Mouse (Mus musculus): ENCODE data around the gene Rnase12.

Gene Rnase12

DNA sequence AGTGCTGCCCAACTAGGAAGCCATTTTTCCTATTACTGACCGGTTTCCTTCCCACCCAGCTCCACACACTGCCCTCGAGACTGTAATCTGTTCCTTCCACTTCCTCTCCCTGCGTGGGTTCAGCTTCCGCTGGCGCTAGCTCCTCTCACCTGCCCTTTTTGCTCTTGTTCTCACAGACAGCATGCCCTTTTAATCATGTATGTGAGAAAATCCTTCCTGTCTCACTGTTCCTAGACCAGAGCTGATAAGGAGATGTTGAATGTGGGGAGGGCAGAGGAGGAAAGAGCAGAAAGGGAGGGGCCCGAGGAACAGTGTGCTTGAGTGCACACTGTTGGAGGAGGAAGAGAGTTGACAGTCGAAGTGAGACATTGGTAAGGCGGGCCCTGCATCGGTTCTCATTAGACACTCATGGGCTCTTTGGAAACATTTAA is at the start of gene Rnase12:
TSS of gene Rnase12 (minus strand) at position 261 of the 431 bp plus-strand sequence.
- no peak for DNase-seq

DNA sequence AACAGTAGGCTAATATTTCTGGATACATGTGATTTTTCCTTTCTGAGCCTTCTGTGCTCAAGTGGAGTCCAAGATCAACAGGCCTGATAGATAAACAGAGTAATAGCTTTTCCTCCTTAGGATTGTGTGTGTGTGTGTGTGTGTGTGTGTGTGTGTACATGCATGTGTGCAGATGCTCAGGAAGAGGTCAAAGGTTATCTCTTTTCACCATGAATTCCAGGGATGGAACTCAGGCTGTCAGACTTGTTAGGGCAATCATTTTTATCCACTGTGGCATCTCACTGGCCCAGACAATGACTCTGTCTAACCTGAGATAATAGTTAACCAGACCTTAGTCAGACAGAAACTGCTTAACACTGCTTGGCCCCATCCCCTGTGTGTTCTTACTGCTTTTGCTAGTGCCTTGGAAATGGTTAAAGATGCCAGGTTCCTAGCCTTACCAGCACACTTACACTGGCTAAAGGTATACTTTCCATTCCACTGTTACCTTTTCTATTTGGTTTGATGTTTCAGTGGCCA is 49.0 kb upstream of the Rnase12 start:
- no peak for DNase-seq

GRCm38 (mm10) chr14:51104366-51104765 is 46.9 kb upstream of the Rnase12 start:
- no peak for DNase-seq

GRCm38 (mm10) chr14:51103217-51103616 is 45.8 kb upstream of the Rnase12 start:
- peak; percentile 85 for DNase-seq

DNA sequence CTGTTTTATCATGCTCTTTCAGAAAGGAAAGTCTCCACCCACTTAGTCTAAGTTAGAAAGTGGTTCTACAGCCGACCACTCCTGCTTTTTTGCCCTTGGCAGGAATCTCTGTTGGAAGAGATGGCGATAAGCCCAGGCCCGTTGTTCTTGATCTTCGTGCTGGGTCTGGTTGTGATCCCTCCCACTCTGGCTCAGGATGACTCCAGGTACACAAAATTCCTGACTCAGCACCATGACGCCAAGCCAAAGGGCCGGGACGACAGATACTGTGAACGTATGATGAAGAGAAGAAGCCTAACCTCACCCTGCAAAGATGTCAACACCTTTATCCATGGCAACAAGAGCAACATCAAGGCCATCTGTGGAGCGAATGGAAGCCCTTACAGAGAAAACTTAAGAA is 43.8 kb upstream of the Rnase12 start:
- no peak for DNase-seq

DNA sequence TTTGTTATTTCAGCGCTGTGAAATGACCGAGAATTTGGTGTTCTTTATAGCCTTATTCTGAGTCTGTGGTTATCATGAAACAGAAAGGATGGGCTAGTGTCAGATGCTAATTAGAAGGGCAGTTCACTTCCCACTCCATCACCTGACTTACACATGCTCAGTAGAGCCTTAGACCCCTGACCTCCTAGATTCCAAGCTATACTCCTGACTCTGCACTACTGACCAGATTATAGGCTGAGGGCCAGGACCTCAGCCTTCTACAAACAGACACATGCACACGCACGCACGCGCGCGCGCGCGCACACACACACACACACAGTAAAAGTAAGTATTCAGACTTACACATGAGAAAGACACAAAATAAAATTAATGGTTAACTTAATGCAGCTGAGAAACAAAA is 41.5 kb upstream of the Rnase12 start:
- DNase-seq = no peak

GRCm38 (mm10) chr14:51098300-51098699 is 40.8 kb upstream of the Rnase12 start:
- peak; percentile 83 for DNase-seq

- peak; percentile 30 for DNase-seq
Observed at GRCm38 (mm10) chr14:51095736-51096524, 38.5 kb upstream of the Rnase12 start.

DNA sequence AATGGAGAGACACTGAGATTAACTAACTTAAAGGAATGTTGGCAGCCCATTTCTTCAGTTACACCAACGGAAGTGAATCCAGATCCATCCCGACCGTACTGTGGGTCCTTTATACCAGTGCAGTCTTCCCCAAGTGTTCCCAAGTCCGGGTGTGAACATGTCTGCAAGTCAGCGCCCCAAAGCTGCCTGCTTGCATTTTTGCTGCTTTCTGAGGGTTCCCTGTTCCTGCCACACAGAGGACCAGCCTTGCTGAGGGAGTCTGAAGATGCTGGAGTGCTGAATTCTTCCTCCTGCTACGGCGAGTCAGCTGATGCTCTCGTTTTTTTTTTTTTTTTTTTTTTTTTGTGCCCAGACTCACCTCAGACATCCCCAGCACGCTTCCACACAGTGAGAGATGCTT is 37.5 kb upstream of the Rnase12 start:
- no peak for DNase-seq

DNA sequence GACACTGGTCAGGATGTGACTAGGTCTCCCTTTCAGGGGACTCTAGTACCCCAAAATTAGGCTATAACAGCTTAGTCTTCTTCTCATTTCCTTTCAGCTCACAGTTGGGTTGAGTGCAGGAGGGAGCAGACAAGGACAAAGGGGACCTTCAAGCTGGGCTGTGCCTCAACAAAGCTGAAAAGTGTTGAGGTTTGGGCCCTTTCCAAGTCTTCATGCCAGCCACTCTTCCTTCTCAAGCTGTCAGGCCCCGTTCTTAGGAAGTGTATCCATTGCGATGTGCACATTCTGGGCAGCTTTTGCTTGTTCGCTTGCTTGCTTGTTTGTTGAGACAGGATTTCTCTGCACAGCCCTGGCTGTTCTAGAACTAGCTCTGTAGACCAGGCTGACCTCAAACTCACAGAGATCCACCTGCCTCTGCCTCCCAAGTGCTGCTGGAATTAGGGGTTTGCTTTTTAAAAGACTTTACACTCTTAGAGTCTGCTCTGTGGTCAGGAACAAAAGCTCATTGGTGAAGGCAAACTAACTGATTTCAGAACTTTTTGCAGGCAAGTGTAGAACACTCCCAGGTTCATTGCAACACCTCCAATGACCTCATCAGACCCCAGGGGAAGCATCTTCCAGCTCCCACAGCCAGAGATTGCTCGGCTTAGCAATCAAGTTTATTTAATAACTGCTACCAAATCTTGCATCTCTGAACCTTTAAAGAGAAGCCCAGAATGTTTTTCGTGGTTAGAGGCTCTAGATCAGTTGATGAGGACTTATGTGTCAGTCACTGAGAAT is 36.8 kb upstream of the Rnase12 start:
- no peak for DNase-seq

GRCm38 (mm10) chr14:51093496-51093895 is 36.0 kb upstream of the Rnase12 start:
- DNase-seq = no peak

DNA sequence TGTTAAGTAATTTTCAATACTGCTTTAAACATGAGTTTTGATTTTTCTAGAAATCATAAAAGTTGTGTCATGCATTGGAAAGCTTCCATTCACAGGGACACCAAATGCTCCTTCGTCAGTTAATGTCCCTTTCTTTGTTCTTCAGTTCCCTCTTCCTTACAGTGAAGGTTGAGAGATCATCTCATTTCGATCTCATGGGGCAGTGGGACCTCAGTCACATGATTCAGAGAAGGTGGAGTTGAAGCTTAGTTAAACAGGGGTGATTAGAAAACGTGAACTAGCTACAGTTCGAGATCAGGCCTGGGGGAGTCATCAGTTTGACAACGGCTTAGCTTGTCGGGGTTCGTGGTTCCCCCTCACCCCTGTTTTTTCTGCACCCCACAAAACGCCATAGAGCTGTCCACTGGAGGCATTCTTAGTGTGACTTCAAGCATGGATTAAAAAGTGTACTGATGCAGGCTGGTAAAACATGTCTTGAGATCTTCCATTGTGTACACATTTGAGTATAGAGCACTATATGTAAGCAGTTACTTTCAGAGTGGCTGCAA is 34.7 kb upstream of the Rnase12 start:
- no peak for DNase-seq

- peak; percentile 67 for DNase-seq
Observed at GRCm38 (mm10) chr14:51090921-51091900, 33.8 kb upstream of the Rnase12 start, which contains the start of the genes Rnase4 and Ang. Gene Rnase4 (plus strand): TSS chr14:51091077. Gene Ang (plus strand): TSS chr14:51091150.

- peak; percentile 84 for DNase-seq
Observed at GRCm38 (mm10) chr14:51090077-51090781, 32.8 kb upstream of the Rnase12 start.

- no peak for DNase-seq
Observed at GRCm38 (mm10) chr14:51089674-51090076, 32.2 kb upstream of the Rnase12 start.

- DNase-seq = peak; percentile 97
Observed at GRCm38 (mm10) chr14:51088970-51089673, 31.7 kb upstream of the Rnase12 start.

- DNase-seq = peak; percentile 89
Observed at GRCm38 (mm10) chr14:51088166-51088969, 30.9 kb upstream of the Rnase12 start.

DNA sequence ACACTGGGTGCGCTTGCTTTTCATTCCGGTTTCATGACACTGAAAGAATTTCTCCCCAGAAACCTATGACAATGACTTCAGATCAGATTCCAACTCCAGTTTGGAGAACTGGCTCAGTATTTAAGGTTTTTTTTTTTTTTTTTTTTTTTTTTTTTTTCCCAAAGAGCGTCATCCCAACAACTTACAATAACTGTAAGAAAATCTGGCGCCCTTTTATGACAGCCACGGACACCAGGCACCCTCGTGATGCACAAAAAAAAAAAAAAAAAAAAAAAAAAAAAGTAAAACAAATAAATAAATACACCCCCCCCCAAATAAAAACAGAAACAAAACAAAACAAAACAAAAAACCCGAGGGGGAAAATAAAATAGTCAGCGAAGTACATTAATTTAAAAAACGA is 30.3 kb upstream of the Rnase12 start:
- DNase-seq = no peak

- DNase-seq = no peak
Observed at GRCm38 (mm10) chr14:51085911-51086310, 28.4 kb upstream of the Rnase12 start.

DNA sequence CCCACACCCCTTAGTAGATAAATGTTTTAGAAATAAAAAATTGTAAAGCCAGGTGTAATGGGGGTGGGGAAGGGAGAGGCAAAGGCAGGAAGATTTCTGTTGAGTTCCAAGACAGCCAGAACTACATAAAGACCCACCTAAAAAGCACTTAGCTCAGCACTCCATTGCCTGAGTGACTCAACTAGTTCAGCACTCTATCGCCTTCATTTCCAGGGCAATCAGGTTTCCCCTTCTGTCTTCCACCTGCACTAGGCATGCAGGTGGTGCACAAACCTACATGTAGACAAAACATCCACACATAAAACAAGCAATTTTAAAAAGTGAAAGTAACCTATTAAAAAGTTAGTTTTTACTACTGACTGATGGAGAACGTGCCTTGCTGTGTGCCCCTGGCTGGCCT is 27.6 kb upstream of the Rnase12 start:
- DNase-seq = no peak

Measured in kidney, postnatal 10 days (tissue).